Mouse (Mus musculus) forebrain, embryonic 16.5 days (tissue): ENCODE measurements around the gene Tmem178. TPM values are rescaled to one million over a fixed set of nuclear protein-coding genes. Genes with fewer than 3 reads are reported as not detected.

Experiments used
- ATAC-seq: fragments of 200-750 bp; cut with Nextera tagmentation; 2 replicates; pipeline ENCODE4 v1.8.0; 2017; ENCODE audit warnings: mild to moderate bottlenecking, moderate library complexity
- H3K27ac ChIP-seq: fragments of 300-500 bp; sonication (generic); 2 replicates; pipeline ENCODE4 v1.5.1; 2014; ENCODE audit warnings: low read length, control low read depth
- H3K27me3 ChIP-seq: fragments of 300-500 bp; sonication (generic); replicated peaks from 2 replicates; pipeline ENCODE4 v1.6.1; 2014; ENCODE audit warnings: low read length; ENCODE audit not compliant: control insufficient read depth, insufficient read depth
- H3K36me3 ChIP-seq: fragments of 300-500 bp; sonication (generic); 2 replicates; pipeline ENCODE4 v1.6.1; 2014; ENCODE audit not compliant: control insufficient read depth, insufficient read depth
- H3K4me1 ChIP-seq: fragments of 300-500 bp; sonication (generic); replicated peaks from 2 replicates; pipeline ENCODE4 v1.6.1; 2014; ENCODE audit warnings: low read length; ENCODE audit not compliant: control insufficient read depth, insufficient read depth
- H3K4me2 ChIP-seq: fragments of 300-500 bp; sonication (generic); 2 replicates; pipeline ENCODE4 v1.6.1; 2014; ENCODE audit warnings: mild to moderate bottlenecking, low read length, control low read depth
- H3K4me3 ChIP-seq: fragments of 300-500 bp; sonication (generic); replicated peaks from 2 replicates; pipeline ENCODE4 v1.5.1; 2014; ENCODE audit warnings: mild to moderate bottlenecking, low read length, control low read depth
- H3K9ac ChIP-seq: fragments of 300-500 bp; sonication (generic); replicated peaks from 2 replicates; pipeline ENCODE4 v1.6.1; 2014; ENCODE audit warnings: low read depth, low read length, control low read depth
- H3K9me3 ChIP-seq: fragments of 300-500 bp; sonication (generic); 2 replicates; pipeline ENCODE4 v1.6.1; 2016; ENCODE audit warnings: low read length; ENCODE audit not compliant: control insufficient read depth
- WGBS: fragments of 180-500 bp; shearing (Covaris S2); extraction: QIAGEN DNeasy Blood & Tissue Kit; methylation state at CpG from one replicate; pipeline ENCODE4 v1.1.7; 2014; 5-methylcytosine and 5-hydroxymethylcytosine counted together
- polyA plus RNA-seq: library from polyadenylated mRNA; unstranded; fragments of >200 nt; fragmentation: Nextera tagmentation; extraction: Ambion mirVana; gene quantifications from 2 replicates; pipeline ENCODE4 v1.2.1, GENCODE M21; 2015

Gene Tmem178
- polyA plus RNA-seq, 1 experiment from 2014 or later = 36.3 TPM

GRCm38 (mm10) chr17:81004454-81004853 is 60.0 kb downstream of the Tmem178 start:
- Histone ChIP-seq H3K9me3 (no peaks in the 10 kb centered on the region), H3K9ac (no peak overlapping the region), H3K4me1 (0 out of 2 replicates have a peak, but pooled peaks cover 6% of the 10 kb centered on the region), H3K36me3 (no peaks in the 10 kb centered on the region), H3K4me3 (no peak overlapping the region), H3K4me2 (no peak overlapping the region), H3K27me3 (no peaks in the 10 kb centered on the region), H3K27ac (no peak overlapping the region)
- 82% methylated on average over 11 of the region's 11 CpGs for whole genome bisulfite sequencing
- no peak for ATAC-seq

GRCm38 (mm10) chr17:81005292-81005691 is 60.9 kb downstream of the Tmem178 start:
- Histone ChIP-seq H3K9me3 (no peaks in the 10 kb centered on the region), H3K4me1 (peaks cover 11% of the 10 kb centered on the region; the same call in 1 of the 2 replicates), H3K9ac (no peak overlapping the region), H3K4me3 (no peak overlapping the region), H3K27me3 (no peaks in the 10 kb centered on the region), H3K27ac (no peak overlapping the region), H3K4me2 (no peak overlapping the region), H3K36me3 (no peaks in the 10 kb centered on the region)
- WGBS = 25% methylated on average over 8 of the region's 8 CpGs
- ATAC-seq = peak; percentile 20; the same call in 1 of the 2 replicates

DNA sequence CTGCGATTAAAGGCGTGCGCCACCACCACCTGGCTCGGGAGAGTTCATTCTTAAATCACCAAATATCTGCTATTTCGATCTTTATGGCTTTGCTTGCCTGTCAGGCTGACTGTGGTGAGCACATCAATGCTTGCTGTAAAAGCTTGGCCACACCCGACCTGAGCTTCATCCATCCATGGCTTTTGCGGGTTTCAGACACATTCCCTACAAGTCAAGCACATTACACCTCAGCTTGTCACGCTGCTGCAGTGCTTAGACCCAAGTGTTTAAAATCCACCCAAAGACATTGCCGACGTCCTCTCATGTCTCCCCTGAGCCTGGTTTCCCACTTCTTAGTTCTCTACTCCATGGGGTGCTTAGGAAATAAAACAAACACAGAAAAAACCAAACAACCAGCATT is 64.7 kb downstream of the Tmem178 start:
- Histone ChIP-seq H3K36me3 (no peaks in the 10 kb centered on the region), H3K27ac (no peak overlapping the region), H3K4me1 (peaks cover 20% of the 10 kb centered on the region), H3K27me3 (no peaks in the 10 kb centered on the region), H3K9me3 (no peaks in the 10 kb centered on the region), H3K4me2 (no peak overlapping the region), H3K4me3 (no peak overlapping the region), H3K9ac (no peak overlapping the region)
- WGBS = 93% methylated on average over 10 of the region's 10 CpGs
- no peak for ATAC-seq

GRCm38 (mm10) chr17:81010199-81010598 is 65.8 kb downstream of the Tmem178 start:
- 51% methylated on average over 3 of the region's 3 CpGs for WGBS
- Histone ChIP-seq H3K27ac (no peak overlapping the region), H3K36me3 (no peaks in the 10 kb centered on the region), H3K4me3 (no peak overlapping the region), H3K4me1 (peaks cover 17% of the 10 kb centered on the region), H3K9ac (no peak overlapping the region), H3K27me3 (no peaks in the 10 kb centered on the region), H3K9me3 (no peaks in the 10 kb centered on the region), H3K4me2 (no peak overlapping the region)
- peak; percentile 50 for ATAC-seq

- H3K9ac ChIP-seq = 0 out of 2 replicates have a peak overlapping the region, but pooled peaks have one; percentile 23
- H3K27ac ChIP-seq = peak overlapping the region; percentile 76
- no peaks in the 10 kb centered on the region for H3K36me3 ChIP-seq
- no peak overlapping the region for H3K4me2 ChIP-seq
- no peaks in the 10 kb centered on the region for H3K9me3 ChIP-seq
- 65% methylated on average over 18 of the region's 18 CpGs for WGBS
- H3K4me1 ChIP-seq = peaks cover 15% of the 10 kb centered on the region
- ATAC-seq = peak; percentile 74
- no peak overlapping the region for H3K4me3 ChIP-seq
- no peaks in the 10 kb centered on the region for H3K27me3 ChIP-seq
Measured at GRCm38 (mm10) chr17:81010844-81011685, 66.6 kb downstream of the Tmem178 start.

GRCm38 (mm10) chr17:81015814-81016447 is 71.5 kb downstream of the Tmem178 start:
- Histone ChIP-seq H3K4me3 (no peak overlapping the region), H3K9me3 (no peaks in the 10 kb centered on the region), H3K27ac (no peak overlapping the region), H3K9ac (no peak overlapping the region), H3K27me3 (no peaks in the 10 kb centered on the region), H3K4me2 (no peak overlapping the region), H3K4me1 (peaks cover 9% of the 10 kb centered on the region), H3K36me3 (no peaks in the 10 kb centered on the region)
- 59% methylated on average over 4 of the region's 4 CpGs for WGBS
- peak; percentile 24 for ATAC-seq

GRCm38 (mm10) chr17:81017132-81017531 is 72.7 kb downstream of the Tmem178 start:
- 15% methylated on average over 1 of the region's 1 CpGs for WGBS
- peak; percentile 68 for ATAC-seq
- H3K27me3 ChIP-seq = no peaks in the 10 kb centered on the region
- H3K4me2 ChIP-seq = no peak overlapping the region
- H3K4me3 ChIP-seq = no peak overlapping the region
- no peak overlapping the region for H3K27ac ChIP-seq
- H3K9me3 ChIP-seq = no peaks in the 10 kb centered on the region
- H3K4me1 ChIP-seq = no peaks in the 10 kb centered on the region
- H3K9ac ChIP-seq = no peak overlapping the region
- no peaks in the 10 kb centered on the region for H3K36me3 ChIP-seq

GRCm38 (mm10) chr17:81027331-81027730 is 82.9 kb downstream of the Tmem178 start:
- WGBS = 89% methylated on average over 6 of the region's 6 CpGs
- ATAC-seq = no peak

DNA sequence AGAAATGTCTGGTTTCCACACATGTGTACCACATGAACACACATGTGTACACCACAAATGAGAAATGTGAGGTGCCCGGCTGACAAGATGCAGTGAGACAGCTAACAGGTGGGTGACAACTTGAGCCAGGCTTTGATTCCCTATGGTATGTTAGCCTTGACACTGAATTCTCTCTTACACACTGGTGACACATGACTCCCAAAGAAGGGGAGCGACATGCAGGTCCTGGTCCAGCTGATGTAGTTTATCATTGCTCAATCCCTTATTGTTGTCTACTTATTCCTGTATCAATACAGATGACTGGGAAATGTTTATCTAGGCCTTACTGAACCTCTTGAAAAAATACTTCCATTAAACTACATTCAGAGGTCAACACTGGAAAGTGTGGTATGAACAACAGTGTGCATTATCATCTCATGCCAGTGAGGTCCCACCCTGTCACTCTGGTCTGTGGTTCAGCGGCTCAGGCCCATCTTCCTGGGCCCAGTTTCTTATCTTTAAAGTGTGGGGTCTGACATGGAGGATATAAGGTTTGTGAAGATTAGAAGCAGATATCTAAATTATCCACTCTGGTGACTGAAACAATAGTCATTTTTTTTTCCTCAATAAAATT is 87.5 kb downstream of the Tmem178 start:
- Histone ChIP-seq H3K27me3 (no peaks in the 10 kb centered on the region), H3K4me3 (no peak overlapping the region), H3K9ac (no peak overlapping the region), H3K4me1 (no peaks in the 10 kb centered on the region), H3K9me3 (no peaks in the 10 kb centered on the region), H3K36me3 (no peaks in the 10 kb centered on the region; the same call in 1 of the 2 replicates), H3K4me2 (no peak overlapping the region), H3K27ac (no peak overlapping the region)
- no peak for ATAC-seq
- 95% methylated on average over 3 of the region's 3 CpGs for WGBS

More at GRCm38 (mm10) chr17:81027331-81027730, 82.9 kb downstream of the Tmem178 start:
- Histone ChIP-seq H3K36me3 (no peaks in the 10 kb centered on the region), H3K4me3 (no peak overlapping the region), H3K9me3 (no peaks in the 10 kb centered on the region), H3K27ac (no peak overlapping the region), H3K4me2 (no peak overlapping the region), H3K27me3 (no peaks in the 10 kb centered on the region), H3K4me1 (no peaks in the 10 kb centered on the region), H3K9ac (no peak overlapping the region)
